8 mouse cellular contexts compared by ENCODE assay signal in genomic region chr13:3406236-3407017, GRCm38 (mm10).
DNase-seq lines count a peak whose midpoint lies in the region; ATAC-seq and TF ChIP-seq lines count a peak whose summit lies in the region.
"Not testable (repeated sequence)": the region's sequence is repeated elsewhere in the genome, so short reads cannot be mapped to it uniquely, and the experiment has no call there.

No protein-coding gene starts in this region.

- 46% methylated on average over 8 of the region's 8 CpGs for WGBS in hindbrain, embryonic 16.5 days
- 33% methylated on average over 8 of the region's 8 CpGs for WGBS in lung, postnatal 0 days

- not testable (repeated sequence) for H3K27me3 ChIP-seq in hindbrain, embryonic 16.5 days (replicated peaks; ENCODE audit: control insufficient read depth, insufficient read depth, low read length); lung, postnatal 0 days (replicated peaks; ENCODE audit: insufficient read depth, low read length)

- not testable (repeated sequence) for H3K4me2 ChIP-seq in hindbrain, embryonic 16.5 days (ENCODE audit: low read length); lung, postnatal 0 days (replicated peaks; ENCODE audit: low read depth, low read length)

- H3K9me3 ChIP-seq in hindbrain, embryonic 16.5 days (ENCODE audit: control insufficient read depth, low read length); lung, postnatal 0 days (ENCODE audit: low read length): not testable (repeated sequence)

- not testable (repeated sequence) for H3K36me3 ChIP-seq in hindbrain, embryonic 16.5 days (ENCODE audit: control insufficient read depth, insufficient read depth, low read length); lung, postnatal 0 days (ENCODE audit: insufficient read depth, low read length)

- not testable (repeated sequence) for H3K27ac ChIP-seq in hindbrain, embryonic 16.5 days (ENCODE audit: low read depth, low read length); lung, postnatal 0 days (ENCODE audit: low read length)

- not testable (repeated sequence) for TF ChIP-seq EP300 in lung, postnatal 0 days (IDR thresholded peaks at IDR 0.05)

- not testable (repeated sequence) for H3K4me1 ChIP-seq in hindbrain, embryonic 16.5 days (ENCODE audit: control insufficient read depth, insufficient read depth, low read depth, low read length); lung, postnatal 0 days (ENCODE audit: insufficient read depth, low read depth, low read length)

- not testable (repeated sequence) for H3K9ac ChIP-seq in hindbrain, embryonic 16.5 days (ENCODE audit: low read depth, low read length); lung, postnatal 0 days (replicated peaks; ENCODE audit: low read depth)

- DNase-seq in T-cell, adult 2 months (ENCODE audit: low spot score) = peak; percentile 71
- peak; percentile 50 to 79 for DNase-seq in cerebellum, postnatal 25 days
- peak; percentile 65 to 82 for DNase-seq in frontal cortex, postnatal 36 days (ENCODE audit: low spot score in 2 of 2)
- peak; percentile 16 to 60 for DNase-seq in layer of hippocampus, postnatal 25 days (ENCODE audit: extremely low spot score in 1 of 2, low spot score in 1 of 2)
- peak; percentile 86 for DNase-seq in lung, postnatal 0 days (ENCODE audit: low spot score)
- peak; percentile 48 for DNase-seq in retina, postnatal 7 days (ENCODE audit: low read depth, low spot score)
- peak; percentile 43 to 46 for DNase-seq in urinary bladder, adult 18-20 months (ENCODE audit: low spot score in 2 of 2)

- peak; percentile 81 for ATAC-seq in hindbrain, embryonic 16.5 days
- peak; percentile 72 for ATAC-seq in lung, postnatal 0 days

- H3K4me3 ChIP-seq in hindbrain, embryonic 16.5 days (ENCODE audit: low read length); lung, postnatal 0 days (ENCODE audit: low read depth, low read length): not testable (repeated sequence)

- peak; percentile 87 for TF ChIP-seq CTCF in lung, postnatal 0 days (IDR thresholded peaks at IDR 0.05)
